Mouse (Mus musculus) regulatory T cell (primary cell): ENCODE results near the gene Rtn3.
"Not testable (repeated sequence)": the region's sequence is repeated elsewhere in the genome, so short reads cannot be mapped to it uniquely, and the experiment has no call there.

ENCODE experiments used
- in situ Hi-C: fragments of 300-600 bp; cut with MboI, MseI; formaldehyde crosslinking; loops from one replicate; pipeline ENCODE4 v1.15.1; 2025; ENCODE audit warnings: high pct_unique_total_duplicates

Rtn3 gene

DNA sequence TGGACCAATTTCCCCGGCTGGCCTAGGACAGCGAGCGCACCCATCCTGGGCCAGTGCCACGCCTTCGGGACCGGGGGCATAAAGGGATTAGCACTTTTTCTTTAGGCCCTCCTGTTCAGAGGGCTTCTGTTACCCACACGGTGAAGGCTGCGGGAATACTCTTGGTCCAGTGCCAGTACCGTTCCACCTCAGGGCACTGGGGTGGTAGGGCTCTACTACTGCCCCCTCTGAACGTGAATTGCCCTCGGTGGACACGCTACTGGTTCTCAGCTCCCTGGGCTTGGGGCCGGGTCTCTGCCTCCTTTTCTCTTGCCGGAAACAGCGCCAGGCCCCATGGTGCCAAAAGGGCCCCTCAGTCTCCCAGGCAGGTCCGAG lies 59.4 kb downstream of the Rtn3 start:
- in situ Hi-C loops: loop anchor here (10.0 kb wide), 1 partner anchor 349 kb away; no protein-coding TSS in a partner anchor

GRCm38 (mm10) chr19:7423028-7423655 lies 59.9 kb downstream of the Rtn3 start:
- in situ Hi-C loops: loop anchor here (10.0 kb wide), 1 partner anchor 348 kb away; no protein-coding TSS in a partner anchor

- in situ Hi-C loops: loop anchor here (10.0 kb wide), 1 partner anchor 348 kb away; no protein-coding TSS in a partner anchor
Observed at GRCm38 (mm10) chr19:7422656-7423027, 60.4 kb downstream of the Rtn3 start.

- in situ Hi-C loops: loop anchor here (10.0 kb wide), 1 partner anchor 347 kb away; no protein-coding TSS in a partner anchor
Observed at GRCm38 (mm10) chr19:7421602-7422591, 61.2 kb downstream of the Rtn3 start.

- in situ Hi-C loops: loop anchor here (10.0 kb wide), 1 partner anchor 346 kb away; no protein-coding TSS in a partner anchor
Observed at GRCm38 (mm10) chr19:7420841-7421601, 62.1 kb downstream of the Rtn3 start.

DNA sequence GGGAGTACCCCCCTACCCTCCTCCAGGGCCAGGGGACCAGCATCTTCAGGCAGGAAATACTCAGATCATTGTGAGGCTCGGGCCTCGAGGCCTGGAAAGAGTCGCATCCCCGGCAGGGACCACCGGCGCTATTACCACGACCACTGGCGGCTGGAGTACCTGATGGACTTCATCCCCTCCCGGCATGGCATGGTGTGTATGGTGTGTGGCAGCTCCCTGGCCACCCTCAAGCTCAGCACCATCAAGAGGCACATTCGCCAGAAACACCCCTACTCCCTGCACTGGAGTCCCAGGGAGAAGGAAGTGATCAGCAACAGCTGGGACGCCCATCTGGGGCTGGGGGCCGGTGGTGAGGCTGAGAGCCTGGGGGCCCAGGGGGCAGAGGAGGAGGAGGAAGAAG lies 63.0 kb downstream of the Rtn3 start:
- in situ Hi-C loops: loop anchor here (10.0 kb wide), 1 partner anchor 345 kb away; no protein-coding TSS in a partner anchor

GRCm38 (mm10) chr19:7419134-7419533 lies 63.9 kb downstream of the Rtn3 start:
- in situ Hi-C loops: no loop called here

- in situ Hi-C loops: no loop called here
Observed at GRCm38 (mm10) chr19:7417911-7418849, 64.9 kb downstream of the Rtn3 start.

DNA sequence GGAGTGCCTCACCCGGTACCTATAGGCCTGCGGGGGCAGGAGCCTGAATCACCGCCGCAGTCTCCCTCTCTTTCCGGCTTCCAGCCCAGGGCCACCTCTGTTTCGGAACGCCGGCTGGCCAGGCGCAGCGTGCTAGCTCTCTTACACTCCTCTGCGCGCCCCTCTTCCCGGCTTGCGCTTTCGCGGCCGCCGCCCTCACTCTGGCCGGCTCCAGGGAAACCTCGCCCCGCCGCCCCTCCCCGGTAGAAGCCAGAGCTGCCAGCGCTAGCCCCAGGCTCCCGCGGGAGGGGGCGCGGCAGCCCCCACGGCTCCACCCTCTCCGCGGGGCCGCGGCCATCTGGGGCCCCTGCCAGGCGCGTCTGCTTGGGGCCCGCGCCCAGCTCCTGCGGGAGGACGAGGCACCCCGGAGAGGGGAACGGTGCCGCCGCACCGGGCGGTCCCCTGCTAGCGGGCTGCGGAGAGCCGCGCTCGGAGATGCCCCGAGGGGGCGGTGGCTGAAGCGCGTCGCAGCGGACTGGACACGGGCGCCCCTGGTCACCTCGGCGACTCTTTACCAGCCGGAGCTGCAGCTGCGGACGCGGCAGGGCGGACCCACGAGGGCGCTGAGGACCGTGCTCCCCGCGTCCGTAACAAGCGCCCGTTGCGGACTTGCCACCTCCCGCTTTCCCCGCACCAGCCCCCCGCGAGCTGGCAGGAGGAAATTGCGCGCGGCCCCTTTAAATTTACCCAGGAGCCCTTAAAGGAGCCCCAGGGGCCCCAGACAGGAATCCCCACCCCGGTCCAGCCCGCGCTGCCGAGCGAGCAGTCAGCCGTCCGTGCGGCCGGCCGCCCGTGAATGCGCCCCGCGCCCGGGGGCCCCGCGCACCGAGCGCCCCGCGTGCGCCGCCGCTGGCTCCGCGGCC lies 66.0 kb downstream of the Rtn3 start, which contains the start of gene 2700081O15Rik:
2700081O15Rik (plus strand) TSS at position 792 of the 902 bp plus-strand sequence.
- in situ Hi-C loops: no loop called here

DNA sequence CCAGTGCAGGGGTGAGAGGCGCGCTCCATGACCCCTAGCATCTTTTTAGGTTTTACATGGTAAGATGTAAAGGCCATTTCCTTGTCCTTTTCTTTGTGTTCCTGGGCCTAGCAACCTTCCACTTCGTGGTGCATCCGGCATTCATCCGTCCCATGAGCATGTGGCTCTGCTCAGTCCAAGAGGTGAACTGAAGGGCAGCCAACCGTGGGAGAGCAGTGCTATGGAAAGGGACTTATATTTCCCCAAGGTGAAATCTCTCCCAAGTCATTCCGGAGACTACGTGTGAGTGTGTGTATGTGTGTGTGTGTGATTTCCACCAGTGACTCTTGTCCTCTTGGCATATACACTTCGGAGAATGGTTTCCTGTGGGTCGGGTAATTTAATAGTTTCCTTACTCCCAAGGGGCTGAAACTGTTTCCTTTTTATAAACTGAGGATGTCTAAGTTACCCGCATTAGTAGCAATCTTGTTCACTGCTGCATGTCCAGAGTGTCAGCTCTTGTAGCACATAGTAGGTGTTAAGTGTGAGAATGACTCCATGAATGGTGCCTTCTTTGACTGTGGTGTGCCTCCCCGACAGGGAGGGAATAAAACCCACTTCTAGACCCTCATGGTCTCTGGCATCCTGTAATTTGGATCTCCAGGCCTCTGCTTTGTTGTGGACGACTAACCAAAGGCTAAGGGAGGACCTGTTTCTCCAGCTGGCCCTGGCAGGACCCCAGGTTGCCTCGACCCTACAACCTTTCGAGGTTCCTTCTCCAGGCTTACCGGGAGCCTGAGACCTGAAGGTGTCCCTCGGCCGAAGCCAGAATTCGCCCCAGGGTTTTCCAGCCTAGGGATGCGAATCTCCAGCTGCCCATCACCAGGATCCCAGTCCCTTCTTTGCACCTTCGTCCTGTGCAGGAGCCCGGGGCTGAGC lies 66.9 kb downstream of the Rtn3 start:
- in situ Hi-C loops: no loop called here

DNA sequence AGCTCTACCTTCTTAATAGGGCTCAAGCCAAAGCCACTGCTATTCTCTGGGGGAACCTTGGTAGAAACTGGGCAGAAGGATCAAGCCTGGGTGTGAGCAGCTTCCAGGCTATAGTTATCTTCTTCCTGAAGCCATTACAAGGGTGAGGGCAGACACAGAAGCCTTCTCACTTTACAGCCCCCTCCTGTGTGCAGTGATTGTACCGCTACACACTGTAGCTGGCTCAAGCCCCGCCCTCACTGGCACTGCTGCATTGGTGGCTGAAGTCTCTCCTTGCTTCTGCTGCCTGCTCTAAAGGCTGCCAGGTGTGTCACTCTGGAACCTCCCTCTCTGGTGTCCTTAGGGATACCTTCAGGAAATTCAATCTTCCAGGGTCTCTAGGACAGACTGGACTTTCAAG lies 70.7 kb downstream of the Rtn3 start:
- in situ Hi-C loops: no loop called here

DNA sequence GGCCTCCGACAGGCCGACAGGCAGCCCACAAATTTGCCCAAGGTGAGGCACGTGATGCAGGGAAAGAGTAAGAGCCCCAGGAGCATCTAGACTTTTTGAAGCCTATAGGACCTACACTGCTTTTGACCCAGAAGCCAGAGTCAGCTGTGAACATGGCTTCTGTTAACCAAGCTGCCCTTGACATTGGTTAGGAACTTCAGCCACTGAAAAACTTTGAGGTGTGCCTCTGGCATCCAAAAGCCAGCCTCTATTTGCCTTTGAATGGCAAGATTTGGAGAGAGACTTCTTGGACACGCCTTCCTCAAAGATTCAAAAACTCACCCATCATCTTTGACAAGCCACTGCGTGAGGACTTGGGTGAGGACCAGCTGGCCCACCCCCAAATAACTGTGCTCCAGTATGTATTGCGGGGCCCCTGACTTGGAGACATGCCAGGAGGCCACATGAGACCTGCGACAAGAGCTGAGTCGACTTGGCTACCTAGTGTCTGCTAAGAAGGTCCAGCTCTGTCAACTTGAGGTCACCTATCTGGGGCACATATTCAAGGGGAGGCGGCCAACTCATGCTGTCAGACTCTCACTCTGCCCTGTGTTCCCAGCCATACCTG lies 78.4 kb downstream of the Rtn3 start:
- in situ Hi-C loops: loop anchor here (10.0 kb wide), 1 partner anchor 130 kb away; no protein-coding TSS in a partner anchor

- in situ Hi-C loops: loop anchor here (10.0 kb wide), 1 partner anchor 126 kb away; no protein-coding TSS in a partner anchor
Observed at GRCm38 (mm10) chr19:7400635-7401034, 82.4 kb downstream of the Rtn3 start.

DNA sequence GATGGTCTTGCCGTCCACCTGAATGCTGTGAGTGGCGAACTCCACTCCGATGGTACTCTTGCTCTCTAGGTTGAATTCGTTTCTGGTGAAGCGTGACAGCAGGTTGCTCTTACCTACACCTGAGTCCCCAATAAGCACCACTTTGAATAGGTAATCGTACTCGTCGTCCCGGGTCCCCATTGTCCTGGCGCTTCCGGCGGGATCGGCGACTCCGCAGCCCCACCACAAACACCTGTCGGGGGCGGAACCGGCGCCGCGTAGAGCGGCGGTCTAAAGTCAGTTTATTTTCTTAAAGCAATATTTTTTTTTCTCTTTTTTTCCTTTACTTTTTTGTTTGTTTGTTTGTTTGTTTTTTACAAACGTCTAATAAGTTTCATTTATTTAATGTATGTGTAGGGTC lies 84.2 kb downstream of the Rtn3 start:
- in situ Hi-C loops: not testable (repeated sequence)

DNA sequence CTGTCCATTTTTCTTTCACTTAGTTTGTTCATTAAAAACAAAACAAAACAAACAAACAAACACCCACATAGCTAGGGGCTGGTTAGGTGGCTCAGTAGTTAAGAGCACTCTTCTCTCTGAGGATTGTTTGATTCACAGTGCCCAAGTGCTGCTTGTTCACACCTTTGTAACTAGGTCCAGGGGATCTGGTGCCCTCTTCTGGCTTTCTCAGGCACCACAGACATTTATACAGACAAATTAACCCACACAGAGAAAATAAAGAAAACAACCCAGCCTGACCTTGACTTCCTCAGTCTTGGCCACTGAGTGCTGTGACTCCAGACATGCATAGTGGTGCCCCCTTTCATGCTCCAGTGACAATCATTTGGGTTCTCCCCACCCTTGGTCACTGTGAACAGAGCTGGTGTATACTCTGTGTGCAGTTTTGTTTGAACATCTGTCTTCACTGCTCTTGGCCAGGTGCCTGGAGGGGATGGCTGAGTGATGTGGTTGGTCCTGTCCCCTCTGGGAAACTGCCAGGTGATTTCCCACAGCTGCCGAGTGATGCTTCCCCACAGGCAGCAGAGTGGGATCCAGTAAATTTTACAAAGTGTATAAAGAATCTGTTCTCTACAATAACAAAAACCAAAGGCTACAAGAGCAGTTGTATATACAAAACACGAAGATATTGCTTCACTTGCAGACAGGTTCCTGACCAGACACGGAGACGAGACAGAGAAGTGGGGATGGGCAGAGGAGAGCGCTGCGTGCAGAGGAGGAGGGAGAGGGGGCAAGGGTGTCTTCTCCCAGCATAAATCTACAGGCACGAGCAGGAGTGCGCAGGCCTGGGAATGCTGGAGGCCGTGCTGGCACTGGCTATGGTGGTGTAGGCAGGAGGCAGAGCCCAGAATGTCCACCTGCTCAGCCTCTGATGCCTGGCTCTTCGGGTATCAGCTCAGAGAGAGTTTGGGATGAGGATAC lies 85.9 kb downstream of the Rtn3 start:
- in situ Hi-C loops: not testable (repeated sequence)

DNA sequence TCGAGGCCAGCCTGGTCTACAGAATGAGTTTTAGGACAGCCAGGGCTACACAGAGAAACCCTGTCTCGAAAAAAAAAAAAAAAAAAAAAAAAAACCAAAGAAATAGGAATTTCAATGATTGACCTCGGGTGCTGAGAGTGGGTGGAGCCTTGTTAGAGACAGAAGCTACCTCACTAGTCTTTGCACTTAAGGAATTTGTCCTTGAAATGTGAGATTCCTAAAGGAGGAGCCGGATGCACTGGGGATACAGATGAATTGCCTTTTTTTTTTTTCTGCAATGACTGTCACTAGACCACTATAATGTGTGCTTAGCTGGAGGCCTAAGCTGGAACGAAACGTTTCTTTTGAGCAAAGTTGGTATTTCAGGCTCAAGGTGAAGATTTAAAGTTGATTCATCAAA lies 94.6 kb downstream of the Rtn3 start:
- in situ Hi-C loops: loop anchor here (5.0 to 10.0 kb wide), 2 partner anchors 36 to 1076 kb away; no protein-coding TSS in a partner anchor
